Mouse (Mus musculus): Measurements from ENCODE around the gene Slco4a1. TPM values are rescaled to one million over a fixed set of nuclear protein-coding genes. Genes with fewer than 3 reads are reported as not detected.

The Slco4a1 gene
- polyA plus RNA-seq, 1 experiment from 2014 or later = 1.5 TPM

DNA sequence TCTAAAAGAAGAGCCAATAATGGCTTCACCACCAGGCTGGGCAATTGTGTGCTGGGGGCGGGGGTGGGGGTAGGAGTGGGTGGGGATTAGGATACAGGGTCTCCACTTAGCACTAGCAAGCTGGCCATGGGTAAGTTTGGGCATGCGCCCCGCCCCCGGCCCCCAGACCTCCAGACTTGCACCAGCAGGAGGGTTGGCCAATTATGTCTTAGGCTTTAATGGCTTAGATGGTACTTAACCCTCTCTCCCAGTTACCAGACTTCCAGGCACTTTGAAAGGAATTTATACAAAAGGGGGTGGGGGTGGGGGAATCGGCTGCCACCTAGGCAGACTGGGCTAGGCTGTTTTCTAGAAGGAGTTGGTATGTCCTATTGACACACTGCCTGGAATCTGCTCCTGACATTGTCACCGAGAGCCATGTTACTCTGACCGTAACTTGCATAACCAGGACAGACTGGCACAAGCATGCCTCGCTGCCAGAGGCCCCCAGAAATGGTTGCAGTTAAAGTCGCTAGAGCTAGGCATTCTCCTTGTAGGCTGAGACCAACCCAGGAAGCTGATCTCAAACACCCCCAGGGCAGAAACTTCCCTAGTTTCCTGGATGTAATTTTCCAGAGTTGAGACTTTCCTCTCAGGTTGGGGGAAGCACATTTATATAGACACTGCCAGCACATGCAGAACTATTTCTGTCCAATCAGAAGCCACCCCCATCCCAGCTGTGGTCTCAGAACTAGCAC lies 15.3 kb upstream of the Slco4a1 start:
- Histone ChIP-seq H3K27ac (ENCODE audit: low read depth, low read length) (no peak overlapping the region), H3K4me1 (replicated peaks; ENCODE audit: control insufficient read depth, insufficient read depth, low read length) (peaks cover 18% of the 10 kb centered on the region), H3K4me2 (no peak overlapping the region), H3K36me3 (ENCODE audit: control insufficient read depth, insufficient read depth, low read length) (no peaks in the 10 kb centered on the region), H3K4me3 (ENCODE audit: low read depth, low read length) (no peak overlapping the region), H3K27me3 (replicated peaks; ENCODE audit: control insufficient read depth, insufficient read depth, low read length) (no peaks in the 10 kb centered on the region), H3K9ac (ENCODE audit: low read depth, low read length) (no peak overlapping the region), H3K9me3 (ENCODE audit: control insufficient read depth, low read length) (no peaks in the 10 kb centered on the region)
- DNase-seq (ENCODE audit: low spot score) (no peak), ATAC-seq (replicated peaks; ENCODE audit: low FRiP score) (no peak)
- WGBS = 64% methylated on average over 9 of the region's 9 CpGs

DNA sequence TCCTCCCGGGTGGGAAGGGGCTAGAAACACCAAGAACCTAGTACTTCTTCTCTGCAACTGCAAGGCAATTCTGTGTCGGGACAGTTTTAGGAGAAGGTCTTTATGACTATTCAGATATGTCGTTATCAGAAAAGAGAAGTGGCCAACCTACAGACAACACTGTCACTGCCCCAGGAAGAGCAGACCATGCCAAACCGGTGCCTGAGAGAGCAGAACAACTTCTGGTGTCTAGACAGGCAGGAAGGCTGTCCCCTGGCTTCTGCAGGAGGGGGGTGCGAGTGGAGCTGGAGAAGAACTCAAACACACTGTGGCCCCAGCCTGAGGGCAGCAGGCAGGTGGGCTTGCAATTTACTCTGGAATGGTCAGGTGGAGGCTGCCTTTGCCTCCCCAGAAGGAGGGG lies 14.0 kb upstream of the Slco4a1 start:
- no peaks in the 10 kb centered on the region for H3K9me3 ChIP-seq (ENCODE audit: control insufficient read depth, low read length)
- ATAC-seq (replicated peaks; ENCODE audit: low FRiP score) (0 out of 2 replicates have a peak, but pooled peaks have one; percentile 18), DNase-seq (ENCODE audit: low spot score) (no peak)
- H3K4me1 ChIP-seq (replicated peaks; ENCODE audit: control insufficient read depth, insufficient read depth, low read length) = peaks cover 15% of the 10 kb centered on the region
- WGBS = 37% methylated on average over 5 of the region's 5 CpGs
- H3K27ac ChIP-seq (ENCODE audit: low read depth, low read length) = no peak overlapping the region
- no peaks in the 10 kb centered on the region for H3K36me3 ChIP-seq (ENCODE audit: control insufficient read depth, insufficient read depth, low read length)
- no peak overlapping the region for H3K9ac ChIP-seq (ENCODE audit: low read depth, low read length)
- no peak overlapping the region for H3K4me3 ChIP-seq (ENCODE audit: low read depth, low read length)
- H3K4me2 ChIP-seq = no peak overlapping the region
- no peaks in the 10 kb centered on the region for H3K27me3 ChIP-seq (replicated peaks; ENCODE audit: control insufficient read depth, insufficient read depth, low read length)

DNA sequence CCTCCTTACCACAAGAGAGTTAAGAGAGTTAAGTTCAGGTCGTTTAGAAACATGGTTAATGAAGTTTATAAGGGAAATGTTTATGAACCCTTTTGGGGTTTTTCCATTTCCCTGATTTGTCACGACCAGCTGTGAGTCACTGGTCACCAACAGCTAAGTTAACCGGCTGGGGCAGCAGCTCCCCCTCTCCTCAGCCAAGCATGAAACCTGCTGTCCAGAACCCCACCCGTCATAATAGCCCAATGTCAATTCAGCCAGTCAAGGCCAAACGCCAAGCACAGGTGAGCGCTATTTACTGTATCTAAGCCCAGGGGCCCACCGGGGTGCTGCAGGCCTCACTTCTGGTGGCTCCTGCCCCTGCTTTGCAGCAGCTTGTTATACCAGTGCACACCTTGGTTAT lies 12.2 kb upstream of the Slco4a1 start:
- no peaks in the 10 kb centered on the region for H3K9me3 ChIP-seq (ENCODE audit: control insufficient read depth, low read length)
- 59% methylated on average over 7 of the region's 7 CpGs for WGBS
- no peaks in the 10 kb centered on the region; the same call in 1 of the 2 replicates for H3K4me1 ChIP-seq (replicated peaks; ENCODE audit: control insufficient read depth, insufficient read depth, low read length)
- no peak overlapping the region for H3K27ac ChIP-seq (ENCODE audit: low read depth, low read length)
- no peak overlapping the region for H3K9ac ChIP-seq (ENCODE audit: low read depth, low read length)
- H3K4me2 ChIP-seq = no peak overlapping the region
- no peak for DNase-seq (ENCODE audit: low spot score)
- H3K36me3 ChIP-seq (ENCODE audit: control insufficient read depth, insufficient read depth, low read length) = no peaks in the 10 kb centered on the region
- ATAC-seq (replicated peaks; ENCODE audit: low FRiP score) = no peak
- no peaks in the 10 kb centered on the region for H3K27me3 ChIP-seq (replicated peaks; ENCODE audit: control insufficient read depth, insufficient read depth, low read length)
- H3K4me3 ChIP-seq (ENCODE audit: low read depth, low read length) = no peak overlapping the region

DNA sequence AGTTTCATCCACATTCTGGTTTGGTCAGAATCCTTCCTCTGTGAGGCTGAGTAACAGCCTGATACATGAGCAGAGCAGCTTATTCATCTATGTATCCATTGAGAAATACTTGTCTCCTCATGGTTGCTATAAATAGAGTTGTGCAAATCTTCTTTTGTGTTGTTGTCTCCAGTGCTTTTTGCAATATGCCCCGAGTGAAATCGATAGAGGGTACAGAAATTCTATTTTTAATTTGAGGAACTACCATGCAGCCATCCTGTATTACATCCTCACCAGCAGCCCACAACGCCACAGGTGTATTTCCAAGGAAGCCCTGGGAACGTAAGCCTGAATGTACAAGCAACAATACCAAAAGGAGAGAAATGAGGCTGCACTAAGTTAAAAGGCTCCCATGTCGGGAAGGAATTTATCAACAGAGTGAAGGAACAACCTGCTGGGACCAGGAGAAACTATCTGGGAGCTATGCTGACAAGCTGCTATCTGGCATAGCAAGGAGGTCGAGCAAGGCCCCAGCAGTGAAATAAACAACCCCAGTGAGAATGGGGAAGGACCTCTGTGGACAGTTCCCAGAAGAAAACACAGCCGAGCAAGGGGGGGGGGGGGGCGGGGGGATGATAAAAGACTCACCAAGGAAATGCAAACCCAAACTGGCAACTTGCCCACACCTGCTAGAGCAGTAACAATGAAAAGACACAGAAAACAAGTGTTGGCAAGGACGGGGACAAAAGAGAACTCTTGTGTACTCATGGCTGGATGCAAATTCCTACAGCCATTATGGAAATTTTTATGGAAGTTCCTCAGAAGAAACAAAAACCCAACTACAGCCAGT lies 10.9 kb upstream of the Slco4a1 start:
- DNase-seq (ENCODE audit: low spot score) (no peak), ATAC-seq (replicated peaks; ENCODE audit: low FRiP score) (no peak)
- 27% methylated on average over 9 of the region's 9 CpGs for WGBS
- H3K9ac ChIP-seq (ENCODE audit: low read depth, low read length) = no peak overlapping the region
- no peak overlapping the region for H3K27ac ChIP-seq (ENCODE audit: low read depth, low read length)
- no peak overlapping the region for H3K4me2 ChIP-seq
- H3K4me3 ChIP-seq (ENCODE audit: low read depth, low read length) = no peak overlapping the region
- no peaks in the 10 kb centered on the region for H3K9me3 ChIP-seq (ENCODE audit: control insufficient read depth, low read length)
- no peaks in the 10 kb centered on the region for H3K27me3 ChIP-seq (replicated peaks; ENCODE audit: control insufficient read depth, insufficient read depth, low read length)
- no peaks in the 10 kb centered on the region for H3K36me3 ChIP-seq (ENCODE audit: control insufficient read depth, insufficient read depth, low read length)
- no peaks in the 10 kb centered on the region; the same call in 1 of the 2 replicates for H3K4me1 ChIP-seq (replicated peaks; ENCODE audit: control insufficient read depth, insufficient read depth, low read length)

DNA sequence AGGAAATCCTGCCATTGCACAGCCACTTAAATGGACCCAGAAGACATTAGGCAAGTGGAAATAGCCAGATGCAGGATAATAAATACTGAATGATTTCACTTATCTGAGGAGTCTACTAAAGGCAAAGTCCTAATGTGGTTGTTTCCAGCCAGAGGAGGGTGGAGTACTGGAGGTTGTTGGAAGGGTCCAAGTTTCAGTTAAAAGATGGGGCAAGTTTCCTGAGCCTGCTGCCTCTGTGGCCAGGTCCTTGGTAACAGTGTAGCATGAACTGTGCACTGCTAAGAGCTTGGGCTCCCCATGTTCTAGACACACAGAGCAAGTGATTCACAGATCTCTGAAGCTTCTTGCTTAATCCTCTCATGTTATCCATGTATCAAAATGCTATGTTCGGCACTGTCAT lies 10.1 kb upstream of the Slco4a1 start:
- H3K9ac ChIP-seq (ENCODE audit: low read depth, low read length) = no peak overlapping the region
- H3K27ac ChIP-seq (ENCODE audit: low read depth, low read length) = no peak overlapping the region
- no peaks in the 10 kb centered on the region for H3K9me3 ChIP-seq (ENCODE audit: control insufficient read depth, low read length)
- WGBS = 80% methylated on average over 1 of the region's 1 CpGs
- ATAC-seq (replicated peaks; ENCODE audit: low FRiP score) = no peak
- no peaks in the 10 kb centered on the region for H3K27me3 ChIP-seq (replicated peaks; ENCODE audit: control insufficient read depth, insufficient read depth, low read length)
- no peak overlapping the region for H3K4me2 ChIP-seq
- no peak for DNase-seq (ENCODE audit: low spot score)
- no peak overlapping the region for H3K4me3 ChIP-seq (ENCODE audit: low read depth, low read length)
- no peaks in the 10 kb centered on the region for H3K36me3 ChIP-seq (ENCODE audit: control insufficient read depth, insufficient read depth, low read length)
- no peaks in the 10 kb centered on the region; the same call in 1 of the 2 replicates for H3K4me1 ChIP-seq (replicated peaks; ENCODE audit: control insufficient read depth, insufficient read depth, low read length)

DNA sequence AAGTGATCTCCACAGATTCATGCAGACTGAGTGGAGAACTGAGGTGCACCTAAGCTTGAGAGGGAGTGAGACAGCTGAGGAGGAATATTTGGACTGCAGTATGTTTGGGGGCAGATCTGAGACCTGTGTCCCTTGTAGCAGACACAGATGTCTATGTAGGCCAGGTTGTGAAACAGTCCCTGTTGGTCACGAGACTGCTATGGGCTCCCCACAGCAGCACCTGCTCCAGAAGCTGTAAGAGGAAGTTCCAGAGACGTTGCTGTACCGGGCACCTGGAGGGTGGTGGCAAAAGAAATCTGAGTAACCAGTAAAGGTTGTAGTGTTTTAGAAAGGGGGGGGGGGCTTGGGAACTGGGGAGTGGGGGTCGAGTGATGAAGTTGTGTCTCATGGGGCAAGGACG lies 7.0 kb upstream of the Slco4a1 start:
- Histone ChIP-seq H3K27ac (ENCODE audit: low read depth, low read length) (no peak overlapping the region), H3K9me3 (ENCODE audit: control insufficient read depth, low read length) (no peaks in the 10 kb centered on the region), H3K4me2 (no peak overlapping the region), H3K9ac (ENCODE audit: low read depth, low read length) (no peak overlapping the region), H3K27me3 (replicated peaks; ENCODE audit: control insufficient read depth, insufficient read depth, low read length) (no peaks in the 10 kb centered on the region), H3K4me3 (ENCODE audit: low read depth, low read length) (no peak overlapping the region), H3K36me3 (ENCODE audit: control insufficient read depth, insufficient read depth, low read length) (no peaks in the 10 kb centered on the region), H3K4me1 (replicated peaks; ENCODE audit: control insufficient read depth, insufficient read depth, low read length) (no peaks in the 10 kb centered on the region; the same call in 1 of the 2 replicates)
- DNase-seq (ENCODE audit: low spot score) (no peak), ATAC-seq (replicated peaks; ENCODE audit: low FRiP score) (no peak)
- 54% methylated on average over 5 of the region's 5 CpGs for WGBS

DNA sequence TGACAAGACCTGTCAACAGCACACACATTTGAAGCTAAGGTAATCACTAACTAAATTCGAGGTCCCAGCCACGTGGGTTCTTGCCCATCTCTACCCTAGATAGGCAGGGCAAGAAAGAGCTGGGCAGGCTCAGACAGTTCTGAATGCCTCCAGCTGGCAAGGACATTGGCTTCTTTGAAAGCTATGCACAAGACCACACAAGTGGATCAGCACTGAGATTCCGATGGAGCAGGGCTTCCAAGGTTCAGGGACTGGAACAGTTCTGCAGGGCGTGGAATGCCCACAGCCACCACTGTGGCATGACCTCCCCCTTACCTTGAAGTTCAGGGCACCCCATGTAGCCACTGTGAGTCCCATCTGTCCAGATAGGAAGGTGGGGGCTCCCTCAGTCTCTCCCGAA lies 5.5 kb upstream of the Slco4a1 start:
- H3K4me1 ChIP-seq (replicated peaks; ENCODE audit: control insufficient read depth, insufficient read depth, low read length) = 0 out of 2 replicates have a peak, but pooled peaks cover 1% of the 10 kb centered on the region
- no peak overlapping the region for H3K27ac ChIP-seq (ENCODE audit: low read depth, low read length)
- H3K9ac ChIP-seq (ENCODE audit: low read depth, low read length) = no peak overlapping the region
- no peaks in the 10 kb centered on the region; the same call in 1 of the 2 replicates for H3K27me3 ChIP-seq (replicated peaks; ENCODE audit: control insufficient read depth, insufficient read depth, low read length)
- no peaks in the 10 kb centered on the region for H3K36me3 ChIP-seq (ENCODE audit: control insufficient read depth, insufficient read depth, low read length)
- ATAC-seq (replicated peaks; ENCODE audit: low FRiP score) = no peak
- no peaks in the 10 kb centered on the region for H3K9me3 ChIP-seq (ENCODE audit: control insufficient read depth, low read length)
- WGBS = 84% methylated on average over 5 of the region's 5 CpGs
- no peak overlapping the region for H3K4me3 ChIP-seq (ENCODE audit: low read depth, low read length)
- no peak for DNase-seq (ENCODE audit: low spot score)
- no peak overlapping the region for H3K4me2 ChIP-seq

DNA sequence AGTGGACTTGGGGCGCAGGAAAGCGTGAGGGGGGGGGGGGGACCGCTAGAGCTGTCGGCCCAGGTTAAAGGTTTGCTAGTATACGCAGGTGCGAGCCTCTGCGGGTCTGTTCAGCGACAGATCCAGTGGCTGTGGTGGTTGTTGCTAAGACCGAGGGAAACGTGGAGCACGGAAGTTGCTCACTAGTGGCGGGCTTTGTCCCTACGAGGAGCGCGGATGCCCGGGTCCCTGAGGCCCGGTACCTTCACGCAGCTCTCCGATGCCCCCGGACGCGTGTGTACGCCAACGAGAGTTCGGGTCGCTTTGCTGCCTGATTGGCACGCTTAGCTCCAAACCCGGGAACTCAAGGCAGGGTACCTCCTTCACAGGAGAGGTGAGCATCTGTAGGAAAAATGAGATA lies 660 bp downstream of the Slco4a1 start:
- Histone ChIP-seq H3K4me2 (peak overlapping the region; percentile 98), H3K9me3 (ENCODE audit: control insufficient read depth, low read length) (no peaks in the 10 kb centered on the region), H3K27ac (ENCODE audit: low read depth, low read length) (no peak overlapping the region), H3K36me3 (ENCODE audit: control insufficient read depth, insufficient read depth, low read length) (no peaks in the 10 kb centered on the region), H3K4me1 (replicated peaks; ENCODE audit: control insufficient read depth, insufficient read depth, low read length) (peaks cover 7% of the 10 kb centered on the region; the same call in 1 of the 2 replicates), H3K9ac (ENCODE audit: low read depth, low read length) (peak overlapping the region; percentile 58), H3K4me3 (ENCODE audit: low read depth, low read length) (peak overlapping the region; percentile 62), H3K27me3 (replicated peaks; ENCODE audit: control insufficient read depth, insufficient read depth, low read length) (peaks cover 29% of the 10 kb centered on the region)
- DNase-seq (ENCODE audit: low spot score) (no peak), ATAC-seq (replicated peaks; ENCODE audit: low FRiP score) (no peak)
- 1% methylated on average over 27 of the region's 28 CpGs for WGBS
